Mouse (Mus musculus): Measurements from ENCODE around the gene Wdr37. TPM values are rescaled to one million over a fixed set of nuclear protein-coding genes. Genes with fewer than 3 reads are reported as not detected.
"Not testable (repeated sequence)": the region's sequence is repeated elsewhere in the genome, so short reads cannot be mapped to it uniquely, and the experiment has no call there.

Gene Wdr37
- polyA plus RNA-seq (2012; ENCODE audit: insufficient read depth, insufficient read length, missing spikeins) = 13.1 and 15.3 TPM in 2 replicates

GRCm38 (mm10) chr13:8871314-8871962, at the start of gene Wdr37:
Gene Wdr37 (minus strand): TSS chr13:8871909.
- Histone ChIP-seq H3K4me1 (ENCODE audit: control insufficient read depth, insufficient read depth, insufficient read length, low read length) (peaks cover 8% of the 10 kb centered on the region; the same call in 1 of the 2 replicates), H3K4me3 (ENCODE audit: insufficient read depth, low read depth, low read length) (peak within 1 kb of the TSS; percentile 98), H3K27ac (replicated peaks; ENCODE audit: low read depth, low read length) (peak within 1 kb of the TSS; percentile 94)

GRCm38 (mm10) chr13:8913890-8914289, 42.2 kb upstream of the Wdr37 start:
- not testable (repeated sequence) for H3K27ac ChIP-seq (replicated peaks; ENCODE audit: low read depth, low read length); H3K4me1 ChIP-seq (ENCODE audit: control insufficient read depth, insufficient read depth, insufficient read length, low read length); H3K4me3 ChIP-seq (ENCODE audit: insufficient read depth, low read depth, low read length)

- H3K27ac ChIP-seq (replicated peaks; ENCODE audit: low read depth, low read length); H3K4me1 ChIP-seq (ENCODE audit: control insufficient read depth, insufficient read depth, insufficient read length, low read length); H3K4me3 ChIP-seq (ENCODE audit: insufficient read depth, low read depth, low read length): not testable (repeated sequence)
These were observed 34.3 kb upstream of the Wdr37 start for GRCm38 (mm10) chr13:8905986-8906385.

DNA sequence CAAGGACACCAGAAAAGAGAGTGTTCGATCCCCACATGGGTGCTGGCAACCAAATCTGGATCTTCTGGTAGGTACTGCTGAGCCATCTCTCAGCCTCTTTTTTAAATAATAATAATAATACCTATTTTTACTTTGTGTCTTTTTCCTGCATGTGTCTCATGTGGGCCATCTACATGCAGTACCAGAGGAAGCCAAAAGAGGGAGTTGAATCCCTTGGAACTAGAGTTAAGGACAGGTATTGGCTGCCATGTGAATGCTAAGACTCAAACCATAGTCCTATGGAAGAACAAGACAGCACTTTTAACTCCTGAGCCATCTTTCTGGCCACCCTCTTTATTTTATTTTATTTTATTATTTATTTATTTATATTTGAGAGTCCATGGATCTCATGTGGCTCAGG, 16.9 kb upstream of the Wdr37 start:
- Histone ChIP-seq H3K27ac (replicated peaks; ENCODE audit: low read depth, low read length) (no peak overlapping the region), H3K4me3 (ENCODE audit: insufficient read depth, low read depth, low read length) (no peak overlapping the region), H3K4me1 (ENCODE audit: control insufficient read depth, insufficient read depth, insufficient read length, low read length) (no peaks in the 10 kb centered on the region)

- Histone ChIP-seq H3K27ac (replicated peaks; ENCODE audit: low read depth, low read length) (no peak overlapping the region), H3K4me3 (ENCODE audit: insufficient read depth, low read depth, low read length) (peak overlapping the region; percentile 96), H3K4me1 (ENCODE audit: control insufficient read depth, insufficient read depth, insufficient read length, low read length) (no peaks in the 10 kb centered on the region)
These were observed 14.5 kb upstream of the Wdr37 start for GRCm38 (mm10) chr13:8886185-8886560.

DNA sequence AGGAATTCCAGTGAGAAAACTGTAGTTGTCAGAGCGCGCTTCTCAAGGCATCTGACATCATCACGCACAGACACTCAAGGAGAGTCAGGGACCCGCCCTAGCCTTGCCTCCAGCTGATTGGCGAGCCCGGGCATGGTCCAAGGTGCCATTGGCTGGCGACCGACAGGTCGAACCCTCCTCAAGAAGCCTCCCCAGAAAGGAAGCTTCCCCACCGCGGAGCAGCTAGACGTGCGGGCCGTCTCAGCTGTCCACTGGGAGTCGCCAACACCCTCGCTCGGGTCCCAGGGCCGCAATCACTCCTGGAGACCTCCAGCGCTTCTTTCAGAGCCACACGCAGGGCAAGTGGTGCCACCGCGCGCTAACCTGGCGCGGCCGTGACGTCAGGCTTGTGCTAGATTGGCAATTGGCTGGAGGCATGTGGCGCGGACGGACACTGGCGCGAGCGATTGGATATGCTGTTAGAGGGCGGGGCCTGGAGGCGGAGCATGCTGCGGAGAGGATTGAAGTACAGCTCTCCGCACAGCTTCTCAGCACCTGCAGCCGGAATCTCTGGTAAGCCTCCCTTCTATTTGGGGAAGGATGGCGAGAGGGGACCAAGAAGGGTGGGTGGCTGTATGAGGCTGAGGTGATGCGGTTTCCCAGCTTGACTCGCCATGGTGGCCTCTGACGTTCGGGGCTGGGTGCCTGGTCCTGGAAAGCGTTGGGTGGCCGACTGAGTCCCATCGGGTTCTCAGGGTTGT, 13.9 kb upstream of the Wdr37 start, which contains the start of gene Idi1:
Idi1 (plus strand) TSS at position 57 of the 740 bp plus-strand sequence.
- Histone ChIP-seq H3K4me3 (ENCODE audit: insufficient read depth, low read depth, low read length) (peak within 1 kb of the TSS; percentile 96), H3K4me1 (ENCODE audit: control insufficient read depth, insufficient read depth, insufficient read length, low read length) (no peaks in the 10 kb centered on the region), H3K27ac (replicated peaks; ENCODE audit: low read depth, low read length) (peak within 1 kb of the TSS; percentile 90)

GRCm38 (mm10) chr13:8883870-8884269, 12.2 kb upstream of the Wdr37 start:
- H3K4me3 ChIP-seq (ENCODE audit: insufficient read depth, low read depth, low read length); H3K4me1 ChIP-seq (ENCODE audit: control insufficient read depth, insufficient read depth, insufficient read length, low read length); H3K27ac ChIP-seq (replicated peaks; ENCODE audit: low read depth, low read length): not testable (repeated sequence)

DNA sequence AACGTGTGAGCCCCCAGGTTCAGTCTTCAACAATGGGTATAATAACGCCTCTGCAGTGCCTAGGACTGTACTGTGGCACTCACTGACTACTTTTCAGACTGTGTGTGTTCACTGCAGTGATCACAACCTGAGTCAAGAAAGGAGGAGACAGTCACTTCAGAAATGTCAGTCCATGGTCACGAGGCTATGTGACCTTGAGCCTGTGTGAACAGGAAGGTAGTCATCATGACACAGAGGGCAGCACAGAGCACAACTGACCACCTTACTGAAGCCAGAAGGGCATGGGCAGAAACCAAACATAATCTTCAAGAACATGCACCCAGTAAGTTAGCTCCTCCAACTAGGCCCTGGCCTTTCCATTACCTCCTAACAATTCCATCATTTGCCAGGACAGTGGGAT, 9.9 kb upstream of the Wdr37 start:
- Histone ChIP-seq H3K4me3 (ENCODE audit: insufficient read depth, low read depth, low read length) (no peak overlapping the region), H3K4me1 (ENCODE audit: control insufficient read depth, insufficient read depth, insufficient read length, low read length) (no peaks in the 10 kb centered on the region), H3K27ac (replicated peaks; ENCODE audit: low read depth, low read length) (no peak overlapping the region)

- Histone ChIP-seq H3K4me3 (ENCODE audit: insufficient read depth, low read depth, low read length) (no peak overlapping the region), H3K4me1 (ENCODE audit: control insufficient read depth, insufficient read depth, insufficient read length, low read length) (no peaks in the 10 kb centered on the region), H3K27ac (replicated peaks; ENCODE audit: low read depth, low read length) (no peak overlapping the region)
These were observed 2.1 kb upstream of the Wdr37 start for GRCm38 (mm10) chr13:8873776-8874175.

- Histone ChIP-seq H3K4me3 (ENCODE audit: insufficient read depth, low read depth, low read length) (peak overlapping the region; percentile 98), H3K27ac (replicated peaks; ENCODE audit: low read depth, low read length) (peak overlapping the region; percentile 94), H3K4me1 (ENCODE audit: control insufficient read depth, insufficient read depth, insufficient read length, low read length) (peaks cover 8% of the 10 kb centered on the region)
These were observed 997 bp downstream of the Wdr37 start for GRCm38 (mm10) chr13:8870510-8871313.

DNA sequence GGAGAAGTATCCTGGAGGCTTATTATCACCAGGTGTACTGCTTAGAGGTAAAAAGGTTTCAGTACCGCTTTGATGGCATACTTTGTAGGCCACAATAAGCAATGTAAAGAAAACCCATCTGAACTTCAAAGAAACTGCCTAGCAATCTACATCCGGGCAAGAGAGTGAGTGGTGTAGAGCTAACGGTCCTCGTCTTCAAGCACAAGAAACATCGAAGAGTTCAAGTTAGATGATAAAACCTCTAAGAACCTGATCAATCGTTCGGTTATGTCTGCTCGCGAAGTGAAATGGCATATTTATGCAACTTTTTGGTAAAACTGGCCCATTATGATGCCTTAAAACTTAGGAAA, 1.6 kb downstream of the Wdr37 start:
- Histone ChIP-seq H3K4me1 (ENCODE audit: control insufficient read depth, insufficient read depth, insufficient read length, low read length) (peaks cover 8% of the 10 kb centered on the region), H3K27ac (replicated peaks; ENCODE audit: low read depth, low read length) (peak overlapping the region; percentile 94), H3K4me3 (ENCODE audit: insufficient read depth, low read depth, low read length) (peak overlapping the region; percentile 98)

DNA sequence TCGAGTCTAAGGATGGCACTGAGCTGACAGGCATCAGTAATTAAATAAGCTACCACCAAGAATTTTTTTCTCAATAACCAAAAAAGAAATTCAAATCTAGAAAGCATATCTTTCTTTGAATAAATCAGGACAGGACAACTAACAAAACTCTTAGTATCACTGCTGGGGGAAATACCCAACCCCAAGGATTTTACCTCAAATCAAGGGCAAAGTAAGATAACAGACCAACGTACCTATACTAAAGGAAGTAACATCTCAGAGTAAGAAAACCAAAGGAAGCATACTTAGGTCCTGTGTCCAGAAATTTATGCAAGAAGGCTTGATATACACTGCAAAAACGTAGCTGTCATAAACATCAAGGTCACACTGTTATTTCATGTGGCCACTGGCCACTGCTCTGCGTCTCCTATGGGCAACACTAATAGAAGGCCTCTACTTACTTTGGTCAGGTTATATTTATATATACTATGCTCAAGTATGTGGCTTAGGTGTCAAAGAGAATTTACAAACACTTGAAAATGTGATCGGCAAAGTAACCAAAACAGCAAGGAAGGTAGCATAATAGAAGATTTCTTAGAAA, 2.0 kb downstream of the Wdr37 start:
- no peak overlapping the region for H3K27ac ChIP-seq (replicated peaks; ENCODE audit: low read depth, low read length)
- peaks cover 8% of the 10 kb centered on the region for H3K4me1 ChIP-seq (ENCODE audit: control insufficient read depth, insufficient read depth, insufficient read length, low read length)
- peak overlapping the region; percentile 98 for H3K4me3 ChIP-seq (ENCODE audit: insufficient read depth, low read depth, low read length)

GRCm38 (mm10) chr13:8866612-8867011, 5.1 kb downstream of the Wdr37 start:
- Histone ChIP-seq H3K27ac (replicated peaks; ENCODE audit: low read depth, low read length) (peak overlapping the region; percentile 79), H3K4me1 (ENCODE audit: control insufficient read depth, insufficient read depth, insufficient read length, low read length) (peaks cover 8% of the 10 kb centered on the region), H3K4me3 (ENCODE audit: insufficient read depth, low read depth, low read length) (no peak overlapping the region)

DNA sequence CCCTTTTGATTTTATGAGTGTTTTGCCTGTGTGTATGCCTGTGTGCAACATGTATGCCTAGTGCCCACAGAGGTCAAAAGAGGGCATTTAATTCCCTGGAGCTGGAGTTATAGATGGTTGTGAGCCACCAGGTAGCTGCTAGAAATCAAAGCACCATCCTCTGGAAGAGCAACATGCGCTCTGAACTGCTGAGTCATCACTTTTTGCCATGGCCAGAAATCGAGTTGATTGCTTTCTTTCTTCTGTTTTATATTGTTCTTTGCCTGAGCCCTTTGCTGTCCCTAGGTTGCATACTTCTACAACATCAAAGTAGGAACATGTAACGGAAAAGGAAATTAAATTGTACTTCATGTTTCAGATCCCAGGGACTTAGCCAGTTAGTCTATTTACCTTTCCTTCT, 6.7 kb downstream of the Wdr37 start:
- peaks cover 8% of the 10 kb centered on the region for H3K4me1 ChIP-seq (ENCODE audit: control insufficient read depth, insufficient read depth, insufficient read length, low read length)
- no peak overlapping the region for H3K4me3 ChIP-seq (ENCODE audit: insufficient read depth, low read depth, low read length)
- no peak overlapping the region for H3K27ac ChIP-seq (replicated peaks; ENCODE audit: low read depth, low read length)

DNA sequence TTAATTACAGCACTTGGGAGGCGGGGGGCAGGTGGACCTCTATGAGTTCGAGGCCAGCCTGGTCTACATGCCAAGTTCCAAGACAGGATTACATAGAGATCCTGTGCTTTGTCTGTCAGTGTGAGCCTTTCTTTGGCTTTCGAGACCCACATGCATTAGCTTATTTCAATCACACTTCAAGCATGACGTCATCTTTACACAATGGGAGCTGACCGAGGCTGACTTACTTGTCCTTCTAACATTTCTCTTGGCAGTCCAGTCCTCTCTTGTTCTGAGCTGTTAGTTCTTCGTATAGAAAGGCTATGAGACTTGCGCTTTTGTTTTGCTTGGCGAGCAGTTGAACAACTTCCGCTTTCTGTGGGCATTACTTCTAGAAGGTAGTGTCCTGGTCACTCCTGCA, 10.8 kb downstream of the Wdr37 start:
- Histone ChIP-seq H3K27ac (replicated peaks; ENCODE audit: low read depth, low read length) (no peak overlapping the region), H3K4me3 (ENCODE audit: insufficient read depth, low read depth, low read length) (no peak overlapping the region), H3K4me1 (ENCODE audit: control insufficient read depth, insufficient read depth, insufficient read length, low read length) (no peaks in the 10 kb centered on the region; the same call in 1 of the 2 replicates)

Data from brown adipose tissue, adult 24 weeks (tissue).